ENCODE assay signal across 19 mouse cellular contexts in genomic region chr7:84667946-84668345, GRCm38 (mm10). TPM values are rescaled to one million over a fixed set of nuclear protein-coding genes. Genes with fewer than 3 reads are reported as not detected.
DNase-seq lines count a peak whose midpoint lies in the region; ATAC-seq and TF ChIP-seq lines count a peak whose summit lies in the region.
"Had no signal": no experiment of that assay in that cellular context is flagged by ENCODE, and none has a peak within 500 bp of the region (broad histone marks: within the 10 kb centered on the region; RNA-seq: fewer than 3 reads in every experiment).

No protein-coding gene starts in this region.

- H3K9me3 ChIP-seq in hindbrain, embryonic 16.5 days (ENCODE audit: control insufficient read depth, low read length), result no peaks in the 10 kb centered on the region
- no peaks in the 10 kb centered on the region for H3K9me3 ChIP-seq in hindbrain, embryonic 10.5 days
- H3K9me3 ChIP-seq: heart, embryonic 13.5 days; limb, embryonic 15.5 days; liver, embryonic 15.5 days; midbrain, embryonic 13.5 days had no signal

- no peak overlapping the region for H3K4me3 ChIP-seq in hindbrain, embryonic 16.5 days (ENCODE audit: low read length)
- H3K4me3 ChIP-seq in hindbrain, embryonic 10.5 days, result no peak overlapping the region
- H3K4me3 ChIP-seq: heart, embryonic 13.5 days; limb, embryonic 15.5 days; liver, embryonic 15.5 days; midbrain, embryonic 13.5 days had no signal

- no peak overlapping the region for H3K4me2 ChIP-seq in hindbrain, embryonic 16.5 days (ENCODE audit: low read length)
- H3K4me2 ChIP-seq: heart, embryonic 13.5 days; limb, embryonic 15.5 days; liver, embryonic 15.5 days; midbrain, embryonic 13.5 days had no signal

- H3K36me3 ChIP-seq in hindbrain, embryonic 16.5 days (ENCODE audit: control insufficient read depth, insufficient read depth, low read length), result no peaks in the 10 kb centered on the region
- H3K36me3 ChIP-seq in hindbrain, embryonic 10.5 days, result no peaks in the 10 kb centered on the region
- H3K36me3 ChIP-seq: limb, embryonic 15.5 days; liver, embryonic 15.5 days; midbrain, embryonic 13.5 days had no signal

- no peaks in the 10 kb centered on the region for H3K27me3 ChIP-seq in hindbrain, embryonic 16.5 days (replicated peaks; ENCODE audit: control insufficient read depth, insufficient read depth, low read length)
- H3K27me3 ChIP-seq in hindbrain, embryonic 10.5 days (ENCODE audit: insufficient read depth, poor library complexity, severe bottlenecking), result no peaks in the 10 kb centered on the region
- H3K27me3 ChIP-seq: heart, embryonic 13.5 days; limb, embryonic 15.5 days; liver, embryonic 15.5 days; midbrain, embryonic 13.5 days; Patski had no signal

- ATAC-seq in hindbrain, embryonic 16.5 days, result peak; percentile 56; the same call in 1 of the 2 replicates
- ATAC-seq: midbrain, embryonic 13.5 days; Patski had no signal

- no peak for DNase-seq in hindbrain, embryonic 10.5 days (ENCODE audit: low spot score)
- DNase-seq in brain, embryonic 14.5 days (ENCODE audit: low read depth), result peak; percentile 66
- peak; percentile 31 for DNase-seq in cerebellum, adult 11 months
- peak; percentile 65 to 70 for DNase-seq in cerebellum, postnatal 10 days
- no peak for DNase-seq in ovary, postnatal 36 days (ENCODE audit: low spot score)
- no peak for DNase-seq in MN1 (ENCODE audit: low spot score)
- DNase-seq: adrenal gland, adult 8-10 months; gastrocnemius, postnatal 10 days; heart, adult 11 months; kidney, adult 18-20 months; kidney, postnatal 10 days; layer of hippocampus, postnatal 36 days; retina, postnatal 1 day had no signal

- H3K27ac ChIP-seq in hindbrain, embryonic 16.5 days (ENCODE audit: low read depth, low read length), result peak overlapping the region; percentile 23; the same call in 1 of the 2 replicates
- H3K27ac ChIP-seq in hindbrain, embryonic 10.5 days, result no peak overlapping the region
- H3K27ac ChIP-seq: heart, embryonic 13.5 days; limb, embryonic 15.5 days; liver, embryonic 15.5 days; midbrain, embryonic 13.5 days had no signal

- WGBS in hindbrain, embryonic 16.5 days, result 57% methylated on average over 5 of the region's 5 CpGs
- WGBS in hindbrain, embryonic 10.5 days, result 87% methylated on average over 5 of the region's 5 CpGs

- no peak for TF ChIP-seq POLR2A in brain, embryonic 14.5 days (IDR thresholded peaks at IDR 0.05; ENCODE audit: borderline replicate concordance, extremely low read depth, insufficient read depth, insufficient read length, poor library complexity, severe bottlenecking)

- TF ChIP-seq CTCF in brain, embryonic 14.5 days (IDR thresholded peaks at IDR 0.05; ENCODE audit: borderline replicate concordance, extremely low read depth, insufficient read depth, insufficient read length), result no peak

- no peak overlapping the region for H3K9ac ChIP-seq in hindbrain, embryonic 16.5 days (ENCODE audit: low read depth, low read length)
- H3K9ac ChIP-seq: heart, embryonic 13.5 days; limb, embryonic 15.5 days; liver, embryonic 15.5 days; midbrain, embryonic 13.5 days had no signal

- peaks cover 2% of the 10 kb centered on the region; the same call in 1 of the 2 replicates for H3K4me1 ChIP-seq in hindbrain, embryonic 16.5 days (ENCODE audit: control insufficient read depth, insufficient read depth, low read depth, low read length)
- peaks cover 17% of the 10 kb centered on the region for H3K4me1 ChIP-seq in hindbrain, embryonic 10.5 days (replicated peaks)
- H3K4me1 ChIP-seq: limb, embryonic 15.5 days had no signal

RNA-seq across cellular contexts. Expression of gene Zfand6, which starts 21.8 kb away (rescaled TPM):
- polyA plus RNA-seq in hindbrain, embryonic 16.5 days (2015; fragmentation: Nextera tagmentation; extraction: Ambion mirVana), result 170 and 173 TPM in 2 replicates
- 162 and 174 TPM in 2 replicates for polyA plus RNA-seq in hindbrain, embryonic 10.5 days (2016; fragmentation: Nextera tagmentation; extraction: Ambion mirVana)
- 127 and 173 TPM in 2 replicates for polyA plus RNA-seq in brain, embryonic 14.5 days (2012; rRNA removed)

Comparison
In these comparisons a context has a peak if more than half of its experiments do, and no peak if none do; other contexts are left out.
1. DNase-seq: peak in brain, embryonic 14.5 days (single experiment), cerebellum, adult 11 months (single experiment) and cerebellum, postnatal 10 days (2 of 2); none in hindbrain, embryonic 10.5 days (single experiment), ovary, postnatal 36 days (single experiment) and MN1 (single experiment).